Mouse (Mus musculus) heart, embryonic 14.5 days (tissue): ENCODE measurements at regions not wholly inside any gene's neighbourhood (a gene's known extent, or its start where the extent isn't known, plus 50 kb on each side); places are given as distances from the start of the nearest gene placed in this dataset.

Experiments used
- ATAC-seq: fragments of 200-750 bp; cut with Nextera tagmentation; 2 replicates; pipeline ENCODE4 v1.8.0; 2017; ENCODE audit warnings: low read depth, moderate TSS enrichment; ENCODE audit not compliant: insufficient number of reproducible peaks, insufficient read depth, low FRiP score
- H3K27ac ChIP-seq, 2 experiments: fragments of 200-500 bp in 1 of 2; fragments of 300-500 bp in 1 of 2; sonication (generic) in 1 of 2; replicated peaks in 1 of 2; 2 replicates each; pipeline ENCODE4 v1.5.1; 2012 to 2014; ENCODE audit warnings: low read depth in 2 of 2, low read length in 2 of 2, control low read depth in 1 of 2, mild to moderate bottlenecking in 1 of 2, mixed read lengths in 1 of 2; ENCODE audit not compliant: control insufficient read depth in 1 of 2, insufficient read depth in 1 of 2
- H3K27me3 ChIP-seq: fragments of 300-500 bp; sonication (generic); 2 replicates; pipeline ENCODE4 v1.6.1; 2014; ENCODE audit warnings: mild to moderate bottlenecking, low read length, control low read depth; ENCODE audit not compliant: control insufficient read depth, insufficient read depth
- H3K36me3 ChIP-seq: fragments of 300-500 bp; sonication (generic); 2 replicates; pipeline ENCODE4 v1.6.1; 2014; ENCODE audit warnings: mild to moderate bottlenecking, control low read depth, low read length, mixed read lengths; ENCODE audit not compliant: control insufficient read depth, insufficient read depth
- H3K4me1 ChIP-seq, 2 experiments: fragments of 200-500 bp in 1 of 2; fragments of 300-500 bp in 1 of 2; sonication (generic) in 1 of 2; 2 replicates each; pipeline ENCODE4 v1.6.1; 2012 to 2014; ENCODE audit warnings: low read length in 2 of 2, control low read depth in 1 of 2, mixed read lengths in 1 of 2; ENCODE audit not compliant: control insufficient read depth in 2 of 2, insufficient read depth in 2 of 2
- H3K4me2 ChIP-seq: fragments of 300-500 bp; sonication (generic); 2 replicates; pipeline ENCODE4 v1.6.1; 2014; ENCODE audit warnings: mild to moderate bottlenecking, low read length
- H3K4me3 ChIP-seq, 2 experiments: fragments of 200-500 bp in 1 of 2; fragments of 300-500 bp in 1 of 2; sonication (generic) in 1 of 2; 2 replicates each; pipeline ENCODE4 v1.5.1; 2012 to 2014; ENCODE audit warnings: low read length in 2 of 2, mild to moderate bottlenecking in 2 of 2, control low read depth in 1 of 2, low read depth in 1 of 2, moderate library complexity in 1 of 2; ENCODE audit not compliant: control insufficient read depth in 1 of 2, insufficient read depth in 1 of 2
- H3K9ac ChIP-seq: fragments of 300-500 bp; sonication (generic); 2 replicates; pipeline ENCODE4 v1.6.1; 2014; ENCODE audit warnings: mild to moderate bottlenecking, low read length
- H3K9me3 ChIP-seq: fragments of 300-500 bp; sonication (generic); 2 replicates; pipeline ENCODE4 v1.6.1; 2016; ENCODE audit warnings: low read length, control low read depth; ENCODE audit not compliant: control insufficient read depth
- WGBS: fragments of 180-500 bp; shearing (Covaris S2); extraction: QIAGEN DNeasy Blood & Tissue Kit; methylation state at CpG from one replicate; pipeline ENCODE4 v1.1.7; 2014; 5-methylcytosine and 5-hydroxymethylcytosine counted together

- H3K27ac ChIP-seq, result no peak overlapping the region
- no peaks in the 10 kb centered on the region for H3K9me3 ChIP-seq
- ATAC-seq, result no peak
- H3K27me3 ChIP-seq, result no peaks in the 10 kb centered on the region
- no peak overlapping the region for H3K9ac ChIP-seq
- no peak overlapping the region for H3K4me3 ChIP-seq
- no peaks in the 10 kb centered on the region for H3K36me3 ChIP-seq
- no peak overlapping the region for H3K4me2 ChIP-seq
- WGBS, result 80% methylated on average over 1 of the region's 1 CpGs
- no peaks in the 10 kb centered on the region for H3K4me1 ChIP-seq
Measured at GRCm38 (mm10) chr10:9541579-9541978, 133.4 kb downstream of the Samd5 start.

GRCm38 (mm10) chr10:9537686-9538085 is 137.3 kb downstream of the Samd5 start:
- no peak overlapping the region for H3K27ac ChIP-seq
- H3K9me3 ChIP-seq, result no peaks in the 10 kb centered on the region
- H3K9ac ChIP-seq, result no peak overlapping the region
- H3K36me3 ChIP-seq, result no peaks in the 10 kb centered on the region
- 82% methylated on average over 3 of the region's 3 CpGs for WGBS
- 0 out of 4 replicates have a peak, but pooled peaks cover 0 to 2% of the 10 kb centered on the region in 2 experiments for H3K4me1 ChIP-seq
- no peak for ATAC-seq
- H3K4me2 ChIP-seq, result no peak overlapping the region
- H3K27me3 ChIP-seq, result no peaks in the 10 kb centered on the region
- H3K4me3 ChIP-seq, result no peak overlapping the region

- no peak overlapping the region for H3K4me3 ChIP-seq
- H3K27me3 ChIP-seq, result no peaks in the 10 kb centered on the region
- no peaks in the 10 kb centered on the region for H3K9me3 ChIP-seq
- H3K4me2 ChIP-seq, result no peak overlapping the region
- no peak overlapping the region for H3K27ac ChIP-seq
- 66% methylated on average over 8 of the region's 8 CpGs for WGBS
- H3K9ac ChIP-seq, result no peak overlapping the region
- peaks cover 4 to 7% of the 10 kb centered on the region in 2 experiments for H3K4me1 ChIP-seq
- H3K36me3 ChIP-seq, result no peaks in the 10 kb centered on the region
- ATAC-seq, result no peak
Measured at GRCm38 (mm10) chr10:9534552-9534951, 140.5 kb downstream of the Samd5 start.

- no peaks in the 10 kb centered on the region for H3K36me3 ChIP-seq
- no peak for ATAC-seq
- no peaks in the 10 kb centered on the region for H3K9me3 ChIP-seq
- H3K27ac ChIP-seq, result no peak overlapping the region
- no peak overlapping the region for H3K4me2 ChIP-seq
- 54% methylated on average over 2 of the region's 2 CpGs for WGBS
- no peaks in the 10 kb centered on the region for H3K27me3 ChIP-seq
- peaks cover 11 to 13% of the 10 kb centered on the region in 2 experiments for H3K4me1 ChIP-seq
- no peak overlapping the region for H3K4me3 ChIP-seq
- H3K9ac ChIP-seq, result no peak overlapping the region
Measured at GRCm38 (mm10) chr10:9533283-9533682, 141.7 kb downstream of the Samd5 start.

GRCm38 (mm10) chr10:9531931-9532330 is 143.1 kb downstream of the Samd5 start:
- no peaks in the 10 kb centered on the region for H3K27me3 ChIP-seq
- no peak overlapping the region for H3K27ac ChIP-seq
- WGBS, result 76% methylated on average over 5 of the region's 5 CpGs

GRCm38 (mm10) chr10:9529408-9529807 is 145.6 kb downstream of the Samd5 start:
- Histone ChIP-seq H3K27me3 (no peaks in the 10 kb centered on the region), H3K4me2 (no peak overlapping the region), H3K27ac (0 out of 4 replicates have a peak overlapping the region, but pooled peaks of 1 of the 2 experiments have one; percentile 10), H3K4me3 (no peak overlapping the region), H3K9me3 (no peaks in the 10 kb centered on the region), H3K4me1 (peaks cover 11% of the 10 kb centered on the region in 2 experiments), H3K9ac (no peak overlapping the region), H3K36me3 (no peaks in the 10 kb centered on the region)
- WGBS, result 6% methylated on average over 7 of the region's 7 CpGs
- ATAC-seq, result no peak

More at GRCm38 (mm10) chr10:9531931-9532330, 143.1 kb downstream of the Samd5 start:
- Histone ChIP-seq H3K4me1 (peaks cover 11 to 13% of the 10 kb centered on the region in 2 experiments), H3K4me3 (no peak overlapping the region), H3K9me3 (no peaks in the 10 kb centered on the region), H3K9ac (no peak overlapping the region), H3K36me3 (no peaks in the 10 kb centered on the region), H3K4me2 (no peak overlapping the region)
- ATAC-seq, result no peak

- ATAC-seq, result no peak
- no peak overlapping the region for H3K27ac ChIP-seq
- H3K9ac ChIP-seq, result no peak overlapping the region
- H3K27me3 ChIP-seq, result no peaks in the 10 kb centered on the region
- no peak overlapping the region for H3K4me3 ChIP-seq
- WGBS, result 73% methylated on average over 4 of the region's 4 CpGs
- no peaks in the 10 kb centered on the region for H3K9me3 ChIP-seq
- no peaks in the 10 kb centered on the region for H3K36me3 ChIP-seq
- peaks cover 11% of the 10 kb centered on the region in 2 experiments for H3K4me1 ChIP-seq
- H3K4me2 ChIP-seq, result no peak overlapping the region
Measured at GRCm38 (mm10) chr10:9528066-9528465, 146.9 kb downstream of the Samd5 start.

GRCm38 (mm10) chr10:9509764-9510390 is 165.1 kb downstream of the Samd5 start:
- no peaks in the 10 kb centered on the region for H3K36me3 ChIP-seq
- H3K9me3 ChIP-seq, result no peaks in the 10 kb centered on the region
- no peak overlapping the region for H3K9ac ChIP-seq
- 39% methylated on average over 12 of the region's 12 CpGs for WGBS
- no peak overlapping the region for H3K4me2 ChIP-seq
- H3K4me1 ChIP-seq, result 0 out of 4 replicates have a peak, but pooled peaks cover 0 to 2% of the 10 kb centered on the region in 2 experiments
- ATAC-seq, result no peak
- H3K4me3 ChIP-seq, result no peak overlapping the region
- H3K27ac ChIP-seq, result no peak overlapping the region
- no peaks in the 10 kb centered on the region for H3K27me3 ChIP-seq
